Mouse (Mus musculus): Measurements from ENCODE around the gene Macrod1. TPM values are rescaled to one million over a fixed set of nuclear protein-coding genes. Genes with fewer than 3 reads are reported as not detected.
"Not testable (repeated sequence)": the region's sequence is repeated elsewhere in the genome, so short reads cannot be mapped to it uniquely, and the experiment has no call there.

Macrod1 gene
- polyA plus RNA-seq, 1 experiment: 5.7 TPM

DNA sequence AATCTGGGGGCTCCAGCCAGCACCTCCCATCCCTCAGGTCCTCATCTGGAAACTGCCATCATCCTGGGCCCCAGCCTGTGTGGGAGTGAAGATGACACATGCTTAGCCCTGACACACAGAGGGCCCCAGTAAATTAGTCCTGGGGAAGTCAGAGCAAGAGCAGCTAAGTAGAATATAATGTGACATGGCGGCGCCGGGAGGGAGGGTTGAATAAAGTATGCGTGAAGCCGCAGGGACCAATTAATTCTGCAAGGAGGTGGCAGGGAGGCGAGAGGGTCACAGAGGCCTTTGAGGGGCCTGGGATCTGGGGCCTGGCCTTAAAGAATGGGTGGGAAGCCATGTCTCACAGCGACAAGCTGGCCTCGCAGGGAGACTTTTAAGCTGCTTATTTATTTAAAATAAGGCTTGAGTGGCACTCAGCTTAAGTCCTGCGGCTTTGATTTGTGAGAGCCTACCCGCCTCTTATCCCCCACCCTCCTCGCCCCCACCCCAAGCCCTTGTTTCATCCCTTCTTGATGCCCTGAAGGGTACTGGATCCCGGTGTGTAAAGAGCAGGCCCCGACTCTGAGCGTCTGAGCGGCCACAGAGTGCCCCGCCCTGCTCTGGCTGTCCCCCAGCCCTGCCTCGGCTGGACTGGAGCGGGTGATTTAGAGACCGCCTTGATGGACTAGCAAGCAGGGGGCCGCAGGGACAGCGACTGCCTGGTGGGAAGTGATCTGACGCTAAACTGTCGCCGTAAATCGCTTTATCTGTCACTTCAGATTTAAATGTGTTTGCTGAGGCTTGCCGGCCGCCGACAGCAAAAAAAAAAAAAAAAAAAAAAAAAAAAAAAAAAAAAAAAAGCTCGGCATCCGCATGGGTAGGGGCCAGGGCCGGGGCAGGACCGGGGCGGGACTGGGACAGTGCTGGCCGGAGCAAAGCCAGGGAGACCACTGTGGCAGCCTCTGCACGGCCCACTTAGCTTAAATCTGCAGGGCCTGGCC is 13.5 kb downstream of the Macrod1 start:
- DNase-seq (ENCODE audit: low read depth): peak; percentile 84
- TF ChIP-seq POLR2A (IDR thresholded peaks at IDR 0.05; ENCODE audit: borderline replicate concordance, extremely low read depth, insufficient read depth, insufficient read length, poor library complexity, severe bottlenecking): no peak
- TF ChIP-seq CTCF (IDR thresholded peaks at IDR 0.05; ENCODE audit: borderline replicate concordance, extremely low read depth, insufficient read depth, insufficient read length): no peak

DNA sequence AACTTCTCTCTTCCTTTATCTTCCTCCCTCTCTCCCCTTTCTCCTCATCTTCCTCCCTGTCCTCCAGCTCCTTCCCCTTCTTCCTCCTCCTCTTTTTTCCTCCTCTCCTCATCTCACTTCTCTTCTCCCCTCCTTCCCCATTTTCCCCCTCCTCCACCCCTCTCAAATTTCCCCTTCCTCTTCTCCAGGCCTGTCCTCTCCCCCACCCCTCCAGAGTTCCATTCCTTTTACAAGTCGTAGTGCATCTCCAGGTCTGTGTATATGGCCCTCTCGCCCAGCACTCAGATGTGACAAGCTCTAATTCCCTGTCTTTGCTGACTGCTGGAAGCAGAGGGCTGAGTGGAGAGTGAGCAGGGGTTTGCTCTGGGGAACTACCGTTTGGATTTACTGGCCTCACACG is 14.2 kb downstream of the Macrod1 start:
- TF ChIP-seq POLR2A (IDR thresholded peaks at IDR 0.05; ENCODE audit: borderline replicate concordance, extremely low read depth, insufficient read depth, insufficient read length, poor library complexity, severe bottlenecking) (no peak), CTCF (IDR thresholded peaks at IDR 0.05; ENCODE audit: borderline replicate concordance, extremely low read depth, insufficient read depth, insufficient read length) (no peak)
- DNase-seq (ENCODE audit: low read depth): no peak

DNA sequence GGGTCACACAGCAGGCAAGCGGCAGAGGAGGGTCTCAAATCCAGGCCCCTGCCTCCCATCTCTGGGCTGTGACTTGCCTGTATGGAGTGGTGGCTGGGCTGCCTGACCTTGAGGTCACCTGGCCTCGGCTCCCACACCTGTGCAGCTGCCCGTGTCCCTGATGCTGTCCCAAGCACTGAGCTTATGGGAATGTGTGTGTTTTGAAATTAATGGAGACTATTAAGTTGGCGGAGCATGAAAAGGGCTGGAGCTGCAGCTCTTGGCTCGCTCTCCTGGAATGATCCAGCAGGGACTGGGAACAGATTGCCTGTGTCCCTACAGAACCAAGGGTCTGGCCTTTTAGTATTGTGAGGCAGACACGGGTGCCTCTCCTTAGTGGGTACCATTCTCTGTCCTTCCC is 15.6 kb downstream of the Macrod1 start:
- DNase-seq (ENCODE audit: low read depth): no peak
- TF ChIP-seq POLR2A (IDR thresholded peaks at IDR 0.05; ENCODE audit: borderline replicate concordance, extremely low read depth, insufficient read depth, insufficient read length, poor library complexity, severe bottlenecking) (no peak), CTCF (IDR thresholded peaks at IDR 0.05; ENCODE audit: borderline replicate concordance, extremely low read depth, insufficient read depth, insufficient read length) (no peak)

DNA sequence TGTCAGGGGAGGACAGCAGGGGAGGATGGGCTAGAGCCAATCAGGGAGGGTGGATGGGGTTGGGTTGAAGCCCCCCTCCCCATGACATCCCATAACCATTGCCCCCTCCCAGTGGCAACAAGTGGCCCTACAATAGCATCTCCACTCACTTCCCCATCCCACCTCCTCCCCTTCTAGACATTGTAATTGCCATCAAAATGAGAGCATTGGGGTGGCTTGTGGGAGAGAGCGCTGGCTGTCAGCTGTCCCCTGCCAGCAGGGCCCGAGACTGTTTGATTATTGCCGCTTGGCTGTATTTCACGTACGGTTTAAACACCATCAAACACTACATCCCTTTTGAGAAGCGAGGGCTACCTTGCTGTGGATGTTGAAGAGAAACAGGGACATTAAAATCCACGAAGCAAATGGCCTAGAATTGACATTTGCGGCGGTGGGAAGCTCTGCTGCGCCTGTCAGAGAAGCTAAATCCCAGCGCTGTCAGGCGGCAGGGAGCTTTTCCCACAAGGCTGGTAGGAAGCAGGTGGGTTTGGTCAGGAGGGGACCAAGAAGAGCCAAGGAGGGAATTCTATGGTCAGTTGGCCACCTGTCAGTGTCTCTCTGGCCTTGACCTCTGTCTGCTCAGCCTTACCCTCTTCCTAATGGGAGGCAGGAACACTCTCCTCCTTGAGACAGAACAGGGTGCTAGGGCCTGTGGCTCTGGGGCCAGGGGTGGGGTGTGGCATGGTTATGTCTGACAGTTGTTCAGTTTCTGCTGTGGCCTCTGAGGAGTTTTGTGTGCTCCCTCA is 17.6 kb downstream of the Macrod1 start:
- TF ChIP-seq CTCF (IDR thresholded peaks at IDR 0.05; ENCODE audit: borderline replicate concordance, extremely low read depth, insufficient read depth, insufficient read length) (no peak), POLR2A (IDR thresholded peaks at IDR 0.05; ENCODE audit: borderline replicate concordance, extremely low read depth, insufficient read depth, insufficient read length, poor library complexity, severe bottlenecking) (no peak)
- DNase-seq (ENCODE audit: low read depth): peak; percentile 67

GRCm38 (mm10) chr19:7075336-7075735 is 18.7 kb downstream of the Macrod1 start:
- DNase-seq (ENCODE audit: low read depth): not testable (repeated sequence)

- TF ChIP-seq POLR2A (IDR thresholded peaks at IDR 0.05; ENCODE audit: borderline replicate concordance, extremely low read depth, insufficient read depth, insufficient read length, poor library complexity, severe bottlenecking) (no peak), CTCF (IDR thresholded peaks at IDR 0.05; ENCODE audit: borderline replicate concordance, extremely low read depth, insufficient read depth, insufficient read length) (no peak)
- DNase-seq (ENCODE audit: low read depth): no peak
These were observed 21.1 kb downstream of the Macrod1 start for GRCm38 (mm10) chr19:7077666-7078065.

- no peak for DNase-seq (ENCODE audit: low read depth)
- TF ChIP-seq CTCF (IDR thresholded peaks at IDR 0.05; ENCODE audit: borderline replicate concordance, extremely low read depth, insufficient read depth, insufficient read length) (no peak), POLR2A (IDR thresholded peaks at IDR 0.05; ENCODE audit: borderline replicate concordance, extremely low read depth, insufficient read depth, insufficient read length, poor library complexity, severe bottlenecking) (no peak)
These were observed 21.7 kb downstream of the Macrod1 start for GRCm38 (mm10) chr19:7078271-7078670.

GRCm38 (mm10) chr19:7081516-7082266 is 25.1 kb downstream of the Macrod1 start:
- DNase-seq (ENCODE audit: low read depth): no peak
- TF ChIP-seq CTCF (IDR thresholded peaks at IDR 0.05; ENCODE audit: borderline replicate concordance, extremely low read depth, insufficient read depth, insufficient read length) (no peak), POLR2A (IDR thresholded peaks at IDR 0.05; ENCODE audit: borderline replicate concordance, extremely low read depth, insufficient read depth, insufficient read length, poor library complexity, severe bottlenecking) (no peak)

DNA sequence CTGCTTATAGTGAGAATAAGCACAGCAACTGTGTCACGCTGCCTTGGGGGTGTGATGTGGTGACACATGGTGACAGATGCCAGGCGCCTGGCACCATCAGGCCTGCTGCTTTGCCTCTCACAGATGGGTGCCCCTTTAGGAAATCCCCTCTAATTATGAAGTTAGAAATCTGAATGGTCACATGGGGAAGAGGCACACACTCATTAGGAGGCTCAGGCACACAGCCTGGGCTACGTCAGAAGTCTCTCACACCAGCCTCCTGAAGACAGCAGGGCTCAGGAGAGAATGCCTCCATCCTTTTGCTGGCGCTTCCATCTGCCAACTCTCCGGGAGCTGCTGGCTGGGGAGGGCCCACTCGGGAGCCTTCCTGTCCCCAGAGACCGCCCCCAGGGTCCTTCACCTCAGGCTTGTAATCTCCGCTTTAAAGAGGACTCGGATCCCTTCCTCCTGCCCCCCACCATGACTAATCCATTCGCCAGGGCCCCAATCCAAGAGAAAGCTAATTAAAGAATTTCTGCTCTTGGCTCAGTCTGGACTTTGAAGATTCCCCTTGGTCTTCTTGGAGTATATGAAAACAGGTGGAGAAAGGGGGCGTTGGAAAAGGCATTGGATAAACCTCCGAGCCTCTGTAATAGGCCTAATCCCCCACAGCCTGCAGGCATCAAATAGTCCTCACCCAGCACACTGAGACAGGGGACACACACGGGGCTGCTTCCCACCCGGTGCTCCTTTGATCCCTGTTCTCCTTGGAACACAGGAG is 26.6 kb downstream of the Macrod1 start:
- peak; percentile 94 for DNase-seq (ENCODE audit: low read depth)
- TF ChIP-seq POLR2A (IDR thresholded peaks at IDR 0.05; ENCODE audit: borderline replicate concordance, extremely low read depth, insufficient read depth, insufficient read length, poor library complexity, severe bottlenecking) (no peak), CTCF (IDR thresholded peaks at IDR 0.05; ENCODE audit: borderline replicate concordance, extremely low read depth, insufficient read depth, insufficient read length) (no peak)

- TF ChIP-seq POLR2A (IDR thresholded peaks at IDR 0.05; ENCODE audit: borderline replicate concordance, extremely low read depth, insufficient read depth, insufficient read length, poor library complexity, severe bottlenecking) (no peak), CTCF (IDR thresholded peaks at IDR 0.05; ENCODE audit: borderline replicate concordance, extremely low read depth, insufficient read depth, insufficient read length) (no peak)
- peak; percentile 83 for DNase-seq (ENCODE audit: low read depth)
These were observed 28.1 kb downstream of the Macrod1 start for GRCm38 (mm10) chr19:7084734-7085133.

All from brain, embryonic 14.5 days (tissue).